Comparison of ENCODE assay signal across 21 mouse cellular contexts in the genomic region with DNA sequence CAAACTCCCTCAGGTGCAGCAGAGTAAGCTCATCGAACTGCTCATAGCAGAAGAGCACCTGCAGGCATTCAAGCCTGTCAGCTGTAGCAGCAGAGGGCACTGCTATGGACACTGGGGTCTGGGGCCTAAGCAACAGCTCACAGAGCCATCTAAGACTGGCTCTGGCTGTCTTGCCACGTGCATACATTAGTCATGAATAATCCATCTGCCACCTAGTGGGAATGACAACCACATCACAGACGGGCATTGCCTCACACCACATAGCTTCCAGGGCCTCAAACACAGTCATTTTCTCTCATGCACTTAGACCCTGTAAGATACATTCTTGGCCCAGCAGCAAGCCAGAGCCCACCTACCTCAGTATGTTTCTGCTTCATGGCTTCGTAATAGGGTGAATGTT. TPM values are rescaled to one million over a fixed set of nuclear protein-coding genes. Genes with fewer than 3 reads are reported as not detected.
DNase-seq lines count a peak whose midpoint lies in the region; ATAC-seq and TF ChIP-seq lines count a peak whose summit lies in the region.
"Had no signal": no experiment of that assay in that cellular context is flagged by ENCODE, and none has a peak within 500 bp of the region (broad histone marks: within the 10 kb centered on the region; RNA-seq: fewer than 3 reads in every experiment).

No protein-coding gene starts in this region.

- TF ChIP-seq POLR2A in kidney, adult 2 months (IDR thresholded peaks at IDR 0.05; ENCODE audit: low read depth, low read length), result no peak

- no peaks in the 10 kb centered on the region for H3K27me3 ChIP-seq in kidney, adult 2 months (replicated peaks; ENCODE audit: control insufficient read depth, insufficient read depth, low read length)
- H3K27me3 ChIP-seq: CH12.LX; hindbrain, embryonic 13.5 days; limb, embryonic 15.5 days had no signal

- H3K36me3 ChIP-seq in kidney, adult 2 months (ENCODE audit: control insufficient read depth, insufficient read depth, low read length), result no peaks in the 10 kb centered on the region; the same call in 1 of the 2 replicates

- ATAC-seq in monocyte, adult 5-6 weeks (replicated peaks; ENCODE audit: insufficient number of reproducible peaks, low FRiP score, low TSS enrichment, poor library complexity, severe bottlenecking), result no peak
- no peak for ATAC-seq in megakaryocyte progenitor cell, adult 5-6 weeks (replicated peaks; ENCODE audit: poor library complexity)
- ATAC-seq: forebrain, embryonic 16.5 days; intestine, embryonic 16.5 days had no signal

- no peak; the same call in 1 of the 2 replicates for TF ChIP-seq CTCF in kidney, adult 2 months (conservative IDR thresholded peaks at IDR 0.05; ENCODE audit: insufficient read depth, insufficient read length, low read depth, low read length)

- 59% methylated on average over 4 of the region's 4 CpGs for WGBS in kidney, adult 2 months

- peak; percentile 44 for DNase-seq in kidney, adult 18-20 months
- DNase-seq in kidney, adult 2 months, result no peak
- DNase-seq in layer of hippocampus, adult 9-11 months, result peak; percentile 21
- DNase-seq in layer of hippocampus, postnatal 14 days (ENCODE audit: low spot score in 2 of 2), result no peak
- DNase-seq in Muller cell, postnatal 12 days (ENCODE audit: inconsistent ontology term), result peak; percentile 19
- DNase-seq in brain, adult 2 months (ENCODE audit: low read depth, low spot score), result peak; percentile 36
- DNase-seq: adrenal gland, adult 2 months; cerebellum, adult 9-11 months; heart, postnatal 14 days; right cerebral cortex, postnatal 4 days had no signal

- no peaks in the 10 kb centered on the region; the same call in 1 of the 2 replicates for H3K4me1 ChIP-seq in kidney, adult 2 months (ENCODE audit: control insufficient read depth, insufficient read depth, low read length)
- H3K4me1 ChIP-seq: hindbrain, embryonic 13.5 days; limb, embryonic 15.5 days had no signal

- no peak overlapping the region; the same call in 1 of the 2 replicates for H3K27ac ChIP-seq in kidney, adult 2 months (ENCODE audit: insufficient read depth, low read depth, low read length)
- H3K27ac ChIP-seq: hindbrain, embryonic 13.5 days; limb, embryonic 15.5 days had no signal

- H3K4me3 ChIP-seq in kidney, adult 2 months (ENCODE audit: insufficient read depth, low read depth, low read length), result no peak overlapping the region
- H3K4me3 ChIP-seq: hindbrain, embryonic 13.5 days; limb, embryonic 15.5 days had no signal

RNA-seq across cellular contexts. Expression of gene Dnase1, which starts 8.8 kb away (rescaled TPM):
- 2,240 and 2,440 TPM in 2 replicates for polyA plus RNA-seq in kidney, adult 2 months (2012; rRNA removed)
- total RNA-seq in layer of hippocampus, postnatal 14 days (2021), result not detected
- 0.29 TPM in 1 of 3 replicates, not detected in the others for total RNA-seq in monocyte, adult 5-6 weeks (2017)
- total RNA-seq in megakaryocyte progenitor cell, adult 5-6 weeks (2015), result not detected in 2 replicates
- 0.57 and 1.00 TPM in 2 replicates for total RNA-seq in megakaryocyte progenitor cell, adult 5-6 weeks (2017)
- total RNA-seq: adrenal gland, adult 2 months; heart, postnatal 14 days; layer of hippocampus, postnatal 10 days; left cerebral cortex, postnatal 14 days had no signal
- polyA plus RNA-seq: adrenal gland, adult 2 months; cortical plate, adult 2 months; urinary bladder, adult 2 months had no signal

RNA-seq across cellular contexts. Expression of gene Trap1, which starts 32.1 kb away (rescaled TPM):
- polyA plus RNA-seq in kidney, adult 2 months (2012; rRNA removed), result 225 and 226 TPM in 2 replicates
- total RNA-seq in layer of hippocampus, postnatal 14 days (2021), result 10 to 100 TPM; 66.5 to 67.3 TPM
- 29.8 to 50.5 TPM (median 41.3 TPM) in 3 replicates for total RNA-seq in monocyte, adult 5-6 weeks (2017)
- 89.6 and 94.3 TPM in 2 replicates for total RNA-seq in megakaryocyte progenitor cell, adult 5-6 weeks (2015)
- 167 and 179 TPM in 2 replicates for total RNA-seq in megakaryocyte progenitor cell, adult 5-6 weeks (2017)

RNA-seq across cellular contexts. Expression of gene Slx4, which starts 42.0 kb away (rescaled TPM):
- 36.0 and 41.0 TPM in 2 replicates for polyA plus RNA-seq in kidney, adult 2 months (2012; rRNA removed)
- 10 to 100 TPM; 45.8 to 57.8 TPM for total RNA-seq in layer of hippocampus, postnatal 14 days (2021)
- total RNA-seq in monocyte, adult 5-6 weeks (2017), result 18.3 to 53.4 TPM (median 21.9 TPM) in 3 replicates
- total RNA-seq in megakaryocyte progenitor cell, adult 5-6 weeks (2015), result 19.7 and 22.6 TPM in 2 replicates
- 25.6 and 30.3 TPM in 2 replicates for total RNA-seq in megakaryocyte progenitor cell, adult 5-6 weeks (2017)

Comparison
In these comparisons a context has a peak if more than half of its experiments do, and no peak if none do; other contexts are left out.
1. DNase-seq: peak in kidney, adult 18-20 months (single experiment), layer of hippocampus, adult 9-11 months (single experiment), Muller cell, postnatal 12 days (single experiment) and brain, adult 2 months (single experiment); none in kidney, adult 2 months (single experiment) and layer of hippocampus, postnatal 14 days (0 of 2).